Mouse (Mus musculus): ENCODE data around the gene Brd7. TPM values are rescaled to one million over a fixed set of nuclear protein-coding genes. Genes with fewer than 3 reads are reported as not detected.
A peak's percentile ranks its signal among the peaks of the same experiment; 100 is the strongest.

Brd7 gene
- polyA plus RNA-seq, 1 experiment from 2014 or later, result 60.3 TPM

DNA sequence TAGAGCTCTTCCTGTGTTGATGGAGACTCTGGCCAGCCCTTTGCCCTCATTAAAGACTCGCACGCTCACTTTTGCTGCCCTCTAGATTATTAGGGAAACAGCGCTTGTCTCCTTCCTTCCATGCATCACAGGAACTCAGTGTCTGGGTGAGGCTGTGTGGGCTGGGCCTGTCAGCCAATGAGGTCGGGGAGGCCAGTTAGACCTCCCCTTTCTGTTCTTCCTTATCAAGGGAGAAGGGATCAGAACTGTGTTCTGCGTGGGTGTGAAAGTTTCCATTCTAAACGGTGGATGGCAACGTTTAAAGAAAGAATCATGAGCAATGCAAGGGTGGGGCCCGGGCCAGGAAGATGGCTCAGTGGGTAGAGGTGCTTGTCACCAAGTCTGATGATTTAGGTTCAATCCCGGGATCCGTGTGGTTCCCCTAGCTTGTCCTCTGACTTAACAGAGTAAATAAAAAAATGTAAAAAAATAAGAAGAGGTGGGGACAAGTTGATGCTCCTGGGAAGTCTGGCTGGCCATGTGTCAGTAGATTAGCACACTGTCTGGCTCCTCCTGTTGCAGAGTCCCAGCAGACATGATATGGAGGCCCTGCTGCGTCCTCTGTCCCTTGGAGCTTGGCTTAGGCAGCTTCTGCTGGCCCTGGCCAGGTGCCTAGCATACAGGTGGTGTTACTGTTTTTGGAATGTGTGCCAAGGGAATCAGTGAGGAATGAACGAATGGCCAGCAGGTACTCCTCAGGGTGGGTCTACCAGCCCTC is 63.8 kb downstream of the Brd7 start:
- ATAC-seq (replicated peaks; ENCODE audit: extremely low read depth, insufficient read depth, low FRiP score), result peak; percentile 59
- WGBS, result 37% methylated on average over 12 of the region's 12 CpGs
- H3K4me2 ChIP-seq (ENCODE audit: low read depth, low read length), result no peak overlapping the region

DNA sequence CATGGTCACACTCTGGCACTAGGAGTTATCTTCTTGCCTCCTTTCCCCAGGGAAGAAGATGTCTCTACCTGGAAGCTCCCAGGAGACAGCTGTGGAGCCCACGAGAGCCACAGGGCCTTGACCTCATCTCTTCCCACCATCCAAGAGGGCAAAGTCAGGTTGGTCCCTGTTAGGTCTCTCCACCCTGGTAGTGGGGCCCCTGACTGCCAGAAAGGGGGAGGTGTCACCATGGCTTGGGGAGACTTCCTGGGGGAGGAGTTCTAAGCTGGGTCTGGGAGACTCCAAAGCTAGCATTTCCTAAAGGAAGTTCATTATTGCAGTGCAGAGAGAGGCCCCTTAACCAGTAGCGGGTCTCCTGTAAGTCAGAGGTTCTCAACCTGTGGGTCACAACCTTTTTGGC is 67.0 kb downstream of the Brd7 start:
- H3K36me3 ChIP-seq (ENCODE audit: control insufficient read depth, insufficient read depth), result no peaks in the 10 kb centered on the region
- no peaks in the 10 kb centered on the region for H3K9me3 ChIP-seq (replicated peaks; ENCODE audit: control insufficient read depth, low read length)
- no peak overlapping the region for H3K27ac ChIP-seq (ENCODE audit: low read length)
- WGBS, result 71% methylated on average over 2 of the region's 2 CpGs
- no peaks in the 10 kb centered on the region for H3K27me3 ChIP-seq (ENCODE audit: control insufficient read depth, insufficient read depth, low read length)
- no peak overlapping the region for H3K4me3 ChIP-seq (ENCODE audit: low read length)
- ATAC-seq (replicated peaks; ENCODE audit: extremely low read depth, insufficient read depth, low FRiP score), result no peak
- no peak overlapping the region for H3K4me2 ChIP-seq (ENCODE audit: low read depth, low read length)
- no peak overlapping the region for H3K9ac ChIP-seq (ENCODE audit: low read length)
- H3K4me1 ChIP-seq (ENCODE audit: control insufficient read depth, insufficient read depth, low read length), result peaks cover 6% of the 10 kb centered on the region; the same call in 1 of the 2 replicates

More for the DNA sequence above, 63.8 kb downstream of the Brd7 start:
- H3K4me3 ChIP-seq (ENCODE audit: low read length), result no peak overlapping the region
- no peaks in the 10 kb centered on the region for H3K36me3 ChIP-seq (ENCODE audit: control insufficient read depth, insufficient read depth)
- no peak overlapping the region for H3K27ac ChIP-seq (ENCODE audit: low read length)
- H3K27me3 ChIP-seq (ENCODE audit: control insufficient read depth, insufficient read depth, low read length), result no peaks in the 10 kb centered on the region
- H3K4me1 ChIP-seq (ENCODE audit: control insufficient read depth, insufficient read depth, low read length), result peaks cover 11% of the 10 kb centered on the region; the same call in 1 of the 2 replicates
- H3K9me3 ChIP-seq (replicated peaks; ENCODE audit: control insufficient read depth, low read length), result no peaks in the 10 kb centered on the region
- H3K9ac ChIP-seq (ENCODE audit: low read length), result no peak overlapping the region

DNA sequence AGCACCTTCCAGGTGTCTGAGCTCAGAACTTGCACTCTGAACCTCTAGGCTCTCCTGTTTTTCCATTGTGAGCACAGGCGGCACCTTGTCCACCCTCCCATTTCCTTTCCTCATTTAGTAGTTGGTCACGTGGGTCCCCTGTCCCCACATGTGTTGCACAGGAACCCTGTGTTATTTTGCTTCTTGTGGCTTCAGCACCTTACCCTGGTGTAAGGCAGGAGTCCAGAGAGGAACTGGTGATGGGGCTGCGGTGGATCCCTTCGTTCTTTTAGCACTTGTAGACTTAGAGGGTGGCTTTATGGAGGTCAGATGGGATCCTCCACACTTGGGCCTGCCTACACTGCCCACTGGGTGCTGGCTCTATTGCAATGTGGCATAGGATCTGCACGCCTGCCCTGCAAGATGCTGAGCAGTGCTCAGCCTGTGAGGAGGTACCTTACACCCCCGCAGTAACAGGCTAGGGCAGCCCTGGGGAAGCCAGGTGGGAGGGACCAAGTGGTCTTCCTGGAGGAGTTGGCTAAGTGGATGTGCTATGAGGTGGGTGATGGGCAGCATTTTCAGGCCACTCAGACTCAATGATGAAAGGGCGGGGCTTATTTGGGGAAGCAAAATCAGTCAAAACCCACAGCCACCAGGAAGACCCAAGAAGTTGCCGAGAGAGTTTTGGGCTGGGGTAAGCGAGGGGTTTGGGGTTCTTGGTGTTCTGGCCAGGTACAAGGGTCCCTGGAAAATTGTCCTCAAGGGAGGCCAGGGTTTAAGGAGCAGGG is 68.2 kb downstream of the Brd7 start:
- no peaks in the 10 kb centered on the region for H3K36me3 ChIP-seq (ENCODE audit: control insufficient read depth, insufficient read depth)

GRCm38 (mm10) chr8:88292926-88293325 is 69.1 kb downstream of the Brd7 start:
- H3K4me3 ChIP-seq (ENCODE audit: low read length), result no peak overlapping the region
- H3K4me1 ChIP-seq (ENCODE audit: control insufficient read depth, insufficient read depth, low read length), result peaks cover 8% of the 10 kb centered on the region; the same call in 1 of the 2 replicates
- H3K27ac ChIP-seq (ENCODE audit: low read length), result no peak overlapping the region
- no peaks in the 10 kb centered on the region for H3K27me3 ChIP-seq (ENCODE audit: control insufficient read depth, insufficient read depth, low read length)
- no peak overlapping the region for H3K9ac ChIP-seq (ENCODE audit: low read length)
- H3K36me3 ChIP-seq (ENCODE audit: control insufficient read depth, insufficient read depth), result no peaks in the 10 kb centered on the region
- 92% methylated on average over 3 of the region's 3 CpGs for WGBS
- ATAC-seq (replicated peaks; ENCODE audit: extremely low read depth, insufficient read depth, low FRiP score), result no peak
- H3K9me3 ChIP-seq (replicated peaks; ENCODE audit: control insufficient read depth, low read length), result no peaks in the 10 kb centered on the region
- H3K4me2 ChIP-seq (ENCODE audit: low read depth, low read length), result no peak overlapping the region

More for the DNA sequence above, 68.2 kb downstream of the Brd7 start:
- H3K9ac ChIP-seq (ENCODE audit: low read length), result no peak overlapping the region
- no peak for ATAC-seq (replicated peaks; ENCODE audit: extremely low read depth, insufficient read depth, low FRiP score)
- H3K4me1 ChIP-seq (ENCODE audit: control insufficient read depth, insufficient read depth, low read length), result 0 out of 2 replicates have a peak, but pooled peaks cover 4% of the 10 kb centered on the region
- H3K4me2 ChIP-seq (ENCODE audit: low read depth, low read length), result peak overlapping the region; percentile 25; the same call in 1 of the 2 replicates
- no peaks in the 10 kb centered on the region for H3K27me3 ChIP-seq (ENCODE audit: control insufficient read depth, insufficient read depth, low read length)
- H3K4me3 ChIP-seq (ENCODE audit: low read length), result peak overlapping the region; percentile 7; the same call in 1 of the 2 replicates
- no peak overlapping the region for H3K27ac ChIP-seq (ENCODE audit: low read length)
- WGBS, result 84% methylated on average over 9 of the region's 9 CpGs
- no peaks in the 10 kb centered on the region for H3K9me3 ChIP-seq (replicated peaks; ENCODE audit: control insufficient read depth, low read length)

- Histone ChIP-seq H3K9ac (ENCODE audit: low read length) (no peak overlapping the region), H3K4me3 (ENCODE audit: low read length) (no peak overlapping the region), H3K27ac (ENCODE audit: low read length) (no peak overlapping the region), H3K27me3 (ENCODE audit: control insufficient read depth, insufficient read depth, low read length) (no peaks in the 10 kb centered on the region), H3K4me1 (ENCODE audit: control insufficient read depth, insufficient read depth, low read length) (peaks cover 11% of the 10 kb centered on the region), H3K9me3 (replicated peaks; ENCODE audit: control insufficient read depth, low read length) (no peaks in the 10 kb centered on the region), H3K36me3 (ENCODE audit: control insufficient read depth, insufficient read depth) (no peaks in the 10 kb centered on the region), H3K4me2 (ENCODE audit: low read depth, low read length) (no peak overlapping the region)
- 84% methylated on average over 11 of the region's 11 CpGs for WGBS
- no peak for ATAC-seq (replicated peaks; ENCODE audit: extremely low read depth, insufficient read depth, low FRiP score)
Observed at GRCm38 (mm10) chr8:88291305-88291690, 70.7 kb downstream of the Brd7 start.

DNA sequence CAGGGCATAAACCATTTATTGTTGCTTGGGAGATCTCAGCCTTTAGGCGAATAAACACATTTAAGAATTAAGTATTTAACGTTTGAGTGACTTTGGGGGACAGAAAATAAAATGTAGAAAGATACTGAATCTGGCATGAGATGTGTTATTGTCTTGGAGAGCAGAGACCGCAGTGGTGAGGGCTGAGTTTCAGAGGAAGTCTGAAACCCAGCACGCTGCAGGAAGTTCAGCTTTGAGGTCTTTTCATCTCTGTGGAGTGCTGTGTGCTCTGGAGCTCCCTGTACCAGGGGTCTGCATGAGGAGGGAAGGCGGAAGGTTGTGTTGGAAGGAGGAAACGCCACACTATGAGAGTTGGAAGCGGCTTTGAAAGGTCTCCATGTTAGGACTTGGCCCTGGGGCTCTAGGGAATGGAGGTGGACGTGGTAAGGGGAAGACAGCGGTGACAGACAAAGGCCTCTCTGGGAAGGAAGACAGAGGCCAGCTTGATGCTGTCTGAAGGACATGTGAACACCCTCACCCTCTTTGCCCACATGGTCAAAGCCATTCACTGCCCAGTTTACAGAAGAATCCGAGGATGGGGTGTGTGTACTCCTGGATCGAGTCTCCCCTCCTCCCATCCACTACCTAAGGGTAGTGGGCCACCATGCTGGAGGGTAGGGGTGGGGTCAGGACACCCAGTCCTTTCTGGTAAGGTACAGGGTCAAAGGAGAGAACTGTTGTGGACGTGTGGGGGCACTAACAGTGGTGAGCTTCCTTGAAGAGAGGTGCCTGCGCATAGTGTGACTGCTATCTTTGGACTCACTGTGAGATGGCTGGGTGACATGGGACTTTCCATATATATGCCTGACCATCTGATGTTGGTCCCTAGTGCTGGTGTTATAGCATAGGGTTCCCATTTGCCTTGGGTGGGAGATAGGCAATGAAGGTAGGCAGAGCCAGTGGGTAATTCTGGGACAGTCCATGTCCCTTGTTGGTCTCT is 71.4 kb downstream of the Brd7 start:
- Histone ChIP-seq H3K4me3 (ENCODE audit: low read length) (no peak overlapping the region), H3K36me3 (ENCODE audit: control insufficient read depth, insufficient read depth) (no peaks in the 10 kb centered on the region), H3K4me1 (ENCODE audit: control insufficient read depth, insufficient read depth, low read length) (peaks cover 11% of the 10 kb centered on the region), H3K9ac (ENCODE audit: low read length) (no peak overlapping the region), H3K27me3 (ENCODE audit: control insufficient read depth, insufficient read depth, low read length) (no peaks in the 10 kb centered on the region), H3K27ac (ENCODE audit: low read length) (peak overlapping the region; percentile 48), H3K4me2 (ENCODE audit: low read depth, low read length) (peak overlapping the region; percentile 33), H3K9me3 (replicated peaks; ENCODE audit: control insufficient read depth, low read length) (no peaks in the 10 kb centered on the region)
- no peak for ATAC-seq (replicated peaks; ENCODE audit: extremely low read depth, insufficient read depth, low FRiP score)
- WGBS, result 76% methylated on average over 13 of the region's 13 CpGs

DNA sequence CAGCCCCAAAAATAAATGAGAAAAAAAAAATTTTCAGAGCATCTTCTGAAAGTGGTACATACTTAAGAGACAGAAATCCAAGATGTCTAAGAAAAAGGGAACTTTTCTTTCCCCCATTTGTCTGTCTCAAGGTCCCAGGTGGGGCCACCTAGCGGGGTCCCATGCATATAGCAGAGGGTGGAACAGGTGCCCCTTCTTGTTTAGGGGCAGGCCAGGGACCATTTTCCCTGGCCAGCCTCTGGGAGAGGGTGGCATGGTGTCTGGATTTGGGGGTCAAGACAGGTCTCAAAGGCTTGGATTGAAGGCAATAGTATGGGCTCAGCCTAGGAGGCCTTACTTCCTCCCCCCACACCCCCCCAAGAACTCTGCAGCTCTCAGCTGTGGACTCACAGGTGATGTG is 72.1 kb downstream of the Brd7 start:
- H3K27ac ChIP-seq (ENCODE audit: low read length), result peak overlapping the region; percentile 3
- H3K36me3 ChIP-seq (ENCODE audit: control insufficient read depth, insufficient read depth), result no peaks in the 10 kb centered on the region
- H3K9ac ChIP-seq (ENCODE audit: low read length), result no peak overlapping the region
- H3K27me3 ChIP-seq (ENCODE audit: control insufficient read depth, insufficient read depth, low read length), result no peaks in the 10 kb centered on the region
- H3K4me1 ChIP-seq (ENCODE audit: control insufficient read depth, insufficient read depth, low read length), result peaks cover 11% of the 10 kb centered on the region
- no peak overlapping the region for H3K4me3 ChIP-seq (ENCODE audit: low read length)
- ATAC-seq (replicated peaks; ENCODE audit: extremely low read depth, insufficient read depth, low FRiP score), result no peak
- 81% methylated on average over 1 of the region's 1 CpGs for WGBS
- H3K4me2 ChIP-seq (ENCODE audit: low read depth, low read length), result no peak overlapping the region
- no peaks in the 10 kb centered on the region for H3K9me3 ChIP-seq (replicated peaks; ENCODE audit: control insufficient read depth, low read length)

DNA sequence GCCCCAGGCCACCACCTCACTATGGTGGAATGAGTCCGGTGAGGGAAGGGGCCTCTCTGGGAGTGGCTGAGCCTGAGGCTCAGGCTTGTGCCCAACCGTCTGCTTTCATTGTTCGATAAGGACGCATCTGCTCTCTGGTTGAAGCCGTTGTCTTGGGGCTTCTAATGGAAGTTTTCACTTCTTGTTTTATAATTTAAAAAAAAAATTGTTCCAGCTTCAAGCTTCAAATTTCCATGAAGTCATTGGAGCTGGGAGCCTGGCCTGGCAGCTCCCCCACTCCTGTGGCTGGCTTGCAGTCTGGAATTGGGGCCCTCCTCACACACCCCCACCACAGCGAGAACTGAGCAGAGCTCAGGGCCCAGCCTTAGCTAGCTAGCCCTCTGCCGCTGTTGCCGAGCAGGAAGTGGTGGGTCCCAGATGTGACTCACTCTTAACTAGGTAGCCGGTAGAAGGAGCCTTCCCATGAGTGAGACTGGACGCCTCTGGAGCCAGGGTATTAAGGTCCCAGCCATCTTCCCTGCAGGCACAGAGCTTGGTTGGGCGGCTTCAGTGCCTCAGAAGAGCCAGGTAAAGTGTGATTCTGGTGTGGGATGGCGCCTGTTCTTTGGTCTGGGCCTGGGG is 73.3 kb downstream of the Brd7 start:
- Histone ChIP-seq H3K9me3 (replicated peaks; ENCODE audit: control insufficient read depth, low read length) (no peaks in the 10 kb centered on the region), H3K27ac (ENCODE audit: low read length) (peak overlapping the region; percentile 73), H3K36me3 (ENCODE audit: control insufficient read depth, insufficient read depth) (no peaks in the 10 kb centered on the region), H3K4me1 (ENCODE audit: control insufficient read depth, insufficient read depth, low read length) (peaks cover 11% of the 10 kb centered on the region), H3K27me3 (ENCODE audit: control insufficient read depth, insufficient read depth, low read length) (no peaks in the 10 kb centered on the region), H3K4me2 (ENCODE audit: low read depth, low read length) (peak overlapping the region; percentile 28), H3K9ac (ENCODE audit: low read length) (peak overlapping the region; percentile 54; the same call in 1 of the 2 replicates), H3K4me3 (ENCODE audit: low read length) (peak overlapping the region; percentile 23)
- peak; percentile 58 for ATAC-seq (replicated peaks; ENCODE audit: extremely low read depth, insufficient read depth, low FRiP score)
- 56% methylated on average over 12 of the region's 12 CpGs for WGBS

All from heart, embryonic 16.5 days (tissue).